Mouse (Mus musculus): ENCODE results near the gene Cd38. TPM values are rescaled to one million over a fixed set of nuclear protein-coding genes. Genes with fewer than 3 reads are reported as not detected.

The Cd38 gene
- polyA plus RNA-seq, 1 experiment from 2014 or later: 1.6 TPM

DNA sequence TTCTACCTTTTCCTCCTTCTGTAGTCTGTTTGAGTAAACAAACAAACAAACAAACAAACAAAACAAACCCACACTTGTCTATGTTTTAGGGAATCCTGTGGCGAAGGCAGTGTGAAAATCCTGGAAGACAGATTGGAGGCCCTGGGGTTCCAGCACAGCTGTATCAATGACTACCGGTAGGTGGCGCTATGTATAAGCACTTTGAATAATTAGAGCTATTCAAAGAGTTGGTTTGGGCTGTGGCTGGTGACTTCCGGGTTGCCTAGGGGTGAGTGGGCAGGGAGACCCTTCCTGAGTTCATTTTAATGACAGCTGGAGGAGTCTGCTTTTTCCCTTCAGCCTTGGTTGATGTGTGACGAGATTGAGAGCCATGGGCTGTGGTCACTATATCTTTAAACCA lies 31.0 kb upstream of the Cd38 start:
- TF ChIP-seq CTCF (IDR thresholded peaks at IDR 0.05): peak; percentile 86
- ATAC-seq (peak; percentile 67), DNase-seq (ENCODE audit: low read depth, low spot score) (no peak)
- in situ Hi-C loops (cut with MboI; ENCODE audit: low pct_unique_long_range_greater_than_20kb): no loop called here
- ChIA-PET POLR2A (interaction anchor here (1.0 to 3.0 kb wide), 3 partner anchors 10 to 82 kb away, joined by 3 to 21 read pairs (median 3); no protein-coding TSS in a partner anchor), CTCF (interaction anchor here (0.6 to 3.7 kb wide), 18 partner anchors 10 to 153 kb away, joined by 3 to 53 read pairs (median 4); partner anchors contain the start of gene Fbxl5)
- no peaks in the 10 kb centered on the region for H3K27me3 ChIP-seq

DNA sequence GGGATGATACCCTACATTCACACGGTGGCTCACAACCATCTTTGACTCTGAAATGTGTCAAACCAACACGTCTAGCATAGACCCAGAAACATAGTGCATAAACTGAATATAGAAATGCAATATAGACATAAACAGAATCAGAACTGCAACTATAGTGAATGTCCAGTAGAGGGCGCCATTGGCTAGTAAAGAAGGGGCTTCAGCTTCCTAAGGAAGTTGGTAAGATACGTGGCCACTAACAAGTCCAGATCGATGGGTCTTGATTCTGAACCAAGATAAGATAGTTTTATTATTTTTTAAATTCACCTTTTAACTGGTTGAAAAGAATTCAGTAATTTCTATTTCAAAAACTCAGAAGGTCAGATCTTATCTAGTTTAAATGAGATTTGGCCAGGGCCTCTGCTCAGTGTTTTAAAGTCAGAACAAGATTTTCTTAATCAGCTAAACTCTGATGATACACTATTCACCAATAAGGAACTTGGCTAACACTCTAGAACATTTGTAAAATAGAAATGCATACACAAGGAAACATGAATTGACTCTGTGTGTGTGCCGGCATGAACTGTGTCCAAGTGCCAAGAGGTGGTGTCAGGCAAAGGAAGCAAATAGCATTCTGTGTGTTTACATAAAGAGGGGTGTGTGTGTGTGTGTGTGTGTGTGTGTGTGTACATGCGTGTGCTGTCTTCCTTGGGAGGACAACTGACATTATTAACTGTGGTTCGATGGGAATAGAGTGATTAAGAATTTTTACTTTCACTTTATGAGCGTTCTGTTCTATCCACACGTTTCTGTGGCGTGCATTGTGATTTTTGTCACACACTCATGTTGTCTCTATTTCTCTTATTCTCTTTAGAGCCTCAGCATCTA lies 27.0 kb upstream of the Cd38 start:
- POLR2A ChIA-PET: interaction anchor here (1.7 kb wide), 1 partner anchor 14 kb away, joined by 3 read pairs; no protein-coding TSS in a partner anchor
- ATAC-seq: no peak
- no peaks in the 10 kb centered on the region for H3K27me3 ChIP-seq
- peak; percentile 72 for TF ChIP-seq CTCF (IDR thresholded peaks at IDR 0.05)
- DNase-seq (ENCODE audit: low read depth, low spot score): peak; percentile 34
- in situ Hi-C loops (cut with MboI; ENCODE audit: low pct_unique_long_range_greater_than_20kb): loop anchor here (5.0 kb wide), 1 partner anchor 151 kb away; no protein-coding TSS in a partner anchor
- CTCF ChIA-PET: interaction anchor here (0.9 to 2.4 kb wide), 10 partner anchors 10 to 149 kb away, joined by 3 to 9 read pairs (median 4); partner anchors contain the start of genes Bst1 and Fbxl5

DNA sequence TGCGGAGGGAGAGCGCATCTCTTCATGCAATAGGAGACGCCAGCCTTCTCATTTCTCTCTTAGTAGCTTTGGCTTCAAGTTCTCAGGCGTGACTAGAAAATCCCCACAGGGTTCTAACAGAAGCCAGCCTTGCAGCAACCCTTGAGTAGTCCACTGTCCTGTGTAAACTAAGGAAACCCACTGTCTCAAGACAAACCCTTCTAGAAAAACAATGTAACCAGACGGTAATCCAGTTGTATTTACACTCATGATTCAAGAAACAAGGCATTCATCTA lies 26.4 kb upstream of the Cd38 start:
- CTCF ChIA-PET: interaction anchor here (0.9 to 2.4 kb wide), 6 partner anchors 9 to 149 kb away, joined by 3 to 9 read pairs (median 5); partner anchors contain the start of gene Fbxl5
- no peak for TF ChIP-seq CTCF (IDR thresholded peaks at IDR 0.05)
- no peaks in the 10 kb centered on the region for H3K27me3 ChIP-seq
- DNase-seq (ENCODE audit: low read depth, low spot score) (no peak), ATAC-seq (no peak)
- in situ Hi-C loops (cut with MboI; ENCODE audit: low pct_unique_long_range_greater_than_20kb): loop anchor here (5.0 kb wide), 1 partner anchor 150 kb away; no protein-coding TSS in a partner anchor
- POLR2A ChIA-PET: no interaction called here

DNA sequence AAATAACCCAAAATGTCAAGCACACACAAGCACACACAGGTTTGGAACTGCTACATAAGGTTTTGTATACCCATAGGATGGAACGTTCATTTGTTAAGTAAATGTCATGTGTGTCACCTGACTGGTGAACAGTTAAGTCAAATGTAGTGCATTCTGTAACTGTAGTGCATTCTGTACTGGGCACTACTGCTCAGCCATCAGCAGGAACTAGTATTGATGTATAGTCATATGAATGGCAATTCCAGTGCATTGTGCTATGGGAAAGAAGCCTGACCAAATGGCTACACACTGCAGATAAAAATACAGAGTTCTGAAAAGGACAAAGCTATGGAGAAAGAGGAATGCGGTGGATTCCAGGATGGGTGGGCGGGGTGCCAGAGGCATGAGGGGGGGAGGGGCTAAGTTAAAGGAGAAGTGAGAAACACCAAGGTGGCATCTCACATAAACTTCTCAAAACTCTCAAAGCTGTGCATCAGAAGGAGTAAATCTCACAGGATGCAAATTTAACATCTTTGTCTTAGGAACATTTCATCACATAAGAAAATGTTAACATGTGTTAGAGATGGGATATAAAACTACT lies 25.7 kb upstream of the Cd38 start:
- ATAC-seq: no peak
- no peak for TF ChIP-seq CTCF (IDR thresholded peaks at IDR 0.05)

DNA sequence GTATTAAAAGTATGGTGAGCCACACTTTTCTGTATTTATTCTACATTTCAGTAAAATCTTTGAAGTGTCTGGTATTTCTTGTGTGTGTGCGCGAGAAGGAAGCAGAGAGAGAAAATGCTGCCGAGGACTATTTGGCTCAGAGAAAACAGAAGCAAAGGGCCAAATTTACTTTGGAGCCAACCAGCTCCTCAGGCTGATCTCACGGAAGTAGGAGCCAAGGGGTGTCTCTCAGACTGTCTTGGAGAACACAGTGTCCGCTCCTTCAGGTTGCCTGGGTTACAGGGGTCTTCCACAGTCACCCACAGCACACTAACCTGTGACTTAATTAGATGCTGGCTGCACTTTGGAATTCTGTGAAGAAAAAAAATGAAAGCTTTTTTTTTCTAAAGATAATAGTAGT lies 23.3 kb upstream of the Cd38 start:
- in situ Hi-C loops (cut with MboI; ENCODE audit: low pct_unique_long_range_greater_than_20kb): no loop called here
- H3K27me3 ChIP-seq: no peaks in the 10 kb centered on the region
- no peak for ATAC-seq
- TF ChIP-seq CTCF (IDR thresholded peaks at IDR 0.05): no peak
- CTCF ChIA-PET: interaction anchor here (1.1 to 4.4 kb wide), 3 partner anchors 7 to 173 kb away, joined by 3 to 18 read pairs (median 8); no protein-coding TSS in a partner anchor
- POLR2A ChIA-PET: interaction anchor here (0.6 to 1.3 kb wide), 5 partner anchors 24 to 183 kb away, joined by 3 to 6 read pairs (median 5); partner anchors contain the start of genes Cc2d2a and Cd38
- DNase-seq (ENCODE audit: low read depth, low spot score): no peak

More for the DNA sequence above, 25.7 kb upstream of the Cd38 start:
- in situ Hi-C loops (cut with MboI; ENCODE audit: low pct_unique_long_range_greater_than_20kb): loop anchor here (5.0 kb wide), 1 partner anchor 150 kb away; no protein-coding TSS in a partner anchor
- no peak for DNase-seq (ENCODE audit: low read depth, low spot score)
- CTCF ChIA-PET: interaction anchor here (1.0 to 1.3 kb wide), 2 partner anchors 50 to 141 kb away, joined by 3 read pairs; no protein-coding TSS in a partner anchor
- POLR2A ChIA-PET: no interaction called here
- H3K27me3 ChIP-seq: no peaks in the 10 kb centered on the region

DNA sequence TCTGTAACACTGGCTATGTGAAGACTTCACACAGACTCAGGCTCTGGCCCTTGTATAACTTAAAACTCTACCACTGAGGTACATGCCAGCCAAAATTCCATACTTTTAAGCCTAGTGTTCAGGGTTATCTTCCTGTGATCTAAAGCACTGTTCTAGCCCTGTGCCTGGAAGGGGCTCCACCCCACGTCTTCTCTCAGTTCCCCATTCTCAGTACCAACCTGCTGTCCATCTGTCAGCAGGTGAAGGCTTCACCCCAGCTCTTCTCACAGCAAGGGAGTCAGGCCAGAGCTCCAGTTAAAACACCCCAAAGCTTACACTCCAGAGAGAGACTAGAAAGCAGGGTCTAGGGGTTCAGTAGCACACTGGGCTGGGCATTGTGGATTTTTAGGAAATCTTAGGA lies 22.7 kb upstream of the Cd38 start:
- DNase-seq (ENCODE audit: low read depth, low spot score): no peak
- ATAC-seq: no peak
- CTCF ChIA-PET: interaction anchor here (1.1 to 4.4 kb wide), 4 partner anchors 8 to 174 kb away, joined by 3 to 18 read pairs (median 6); no protein-coding TSS in a partner anchor
- no peak for TF ChIP-seq CTCF (IDR thresholded peaks at IDR 0.05)
- in situ Hi-C loops (cut with MboI; ENCODE audit: low pct_unique_long_range_greater_than_20kb): no loop called here
- H3K27me3 ChIP-seq: no peaks in the 10 kb centered on the region
- POLR2A ChIA-PET: interaction anchor here (0.6 to 1.3 kb wide), 4 partner anchors 23 to 184 kb away, joined by 3 to 6 read pairs (median 5); partner anchors contain the start of genes Cc2d2a and Cd38

DNA sequence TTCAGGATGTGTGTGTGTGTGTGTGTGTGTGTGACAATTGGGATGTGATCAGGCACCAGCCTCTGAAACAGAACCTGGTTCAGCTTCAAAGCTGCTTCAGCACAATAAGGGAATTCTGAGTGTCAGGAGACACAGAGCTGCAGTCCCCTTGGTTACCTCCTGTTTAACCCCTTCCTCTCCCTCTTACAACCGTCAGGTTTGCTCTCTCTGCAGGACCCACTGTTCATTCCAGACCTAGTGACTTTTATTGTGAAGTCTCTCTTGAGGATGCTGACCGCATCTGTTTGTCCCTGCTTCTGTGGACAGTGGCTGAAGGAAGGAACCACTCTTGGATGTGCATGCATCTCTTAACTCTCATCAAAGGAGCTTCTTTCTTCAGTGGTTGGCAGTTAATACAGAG lies 22.1 kb upstream of the Cd38 start:
- ATAC-seq (no peak), DNase-seq (ENCODE audit: low read depth, low spot score) (no peak)
- TF ChIP-seq CTCF (IDR thresholded peaks at IDR 0.05): no peak
- in situ Hi-C loops (cut with MboI; ENCODE audit: low pct_unique_long_range_greater_than_20kb): no loop called here
- H3K27me3 ChIP-seq: no peaks in the 10 kb centered on the region
- CTCF ChIA-PET: interaction anchor here (1.1 to 4.4 kb wide), 4 partner anchors 9 to 174 kb away, joined by 3 to 18 read pairs (median 6); no protein-coding TSS in a partner anchor
- POLR2A ChIA-PET: no interaction called here

DNA sequence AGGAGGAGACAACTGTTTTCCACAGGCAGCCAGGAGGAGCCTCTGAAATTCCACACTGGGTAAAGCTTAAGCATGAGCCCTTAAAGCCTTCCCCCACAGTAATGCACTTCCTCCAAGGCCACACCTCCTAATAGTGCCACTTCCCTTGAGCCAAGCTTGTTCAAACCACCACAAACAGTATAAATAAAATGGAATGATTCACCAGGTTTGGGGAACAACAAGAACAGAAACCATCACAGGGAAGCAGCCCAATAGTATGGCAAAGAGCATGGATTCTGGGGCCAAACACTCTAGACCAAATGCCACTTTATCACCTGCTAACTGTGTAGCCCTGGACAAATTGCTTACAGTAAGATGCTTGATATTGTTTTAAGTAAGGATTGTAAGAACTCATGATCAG lies 20.8 kb upstream of the Cd38 start:
- in situ Hi-C loops (cut with MboI; ENCODE audit: low pct_unique_long_range_greater_than_20kb): no loop called here
- ChIA-PET POLR2A (interaction anchor here (0.6 to 1.1 kb wide), 3 partner anchors 8 to 174 kb away, joined by 3 read pairs; no protein-coding TSS in a partner anchor), CTCF (interaction anchor here (1.3 to 4.4 kb wide), 3 partner anchors 10 to 46 kb away, joined by 4 to 18 read pairs (median 5); no protein-coding TSS in a partner anchor)
- no peak for TF ChIP-seq CTCF (IDR thresholded peaks at IDR 0.05)
- no peaks in the 10 kb centered on the region for H3K27me3 ChIP-seq
- no peak for ATAC-seq
- no peak for DNase-seq (ENCODE audit: low read depth, low spot score)

DNA sequence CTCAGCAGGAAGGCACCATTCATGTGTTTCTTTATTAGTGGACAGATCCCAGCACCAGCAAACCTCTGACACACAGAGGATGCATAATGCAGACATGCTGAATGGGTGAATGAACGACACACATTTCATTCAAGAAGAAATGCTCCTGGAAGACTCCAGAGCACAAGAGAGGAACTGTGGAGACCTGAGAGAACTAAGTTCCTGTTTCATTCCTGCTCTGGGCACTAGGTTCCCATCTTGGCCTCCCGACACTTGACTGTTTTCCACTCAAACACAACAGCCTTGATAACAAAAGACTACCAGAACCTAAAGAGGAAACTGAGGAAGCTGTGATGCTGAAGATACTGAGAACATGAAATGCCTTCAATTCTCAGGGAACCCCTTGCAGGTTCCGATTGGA lies 20.1 kb upstream of the Cd38 start:
- ChIA-PET CTCF (interaction anchor here (4.4 kb wide), 1 partner anchor 11 kb away, joined by 18 read pairs; no protein-coding TSS in a partner anchor), POLR2A (no interaction called here)
- H3K27me3 ChIP-seq: no peaks in the 10 kb centered on the region
- DNase-seq (ENCODE audit: low read depth, low spot score): no peak
- TF ChIP-seq CTCF (IDR thresholded peaks at IDR 0.05): no peak
- in situ Hi-C loops (cut with MboI; ENCODE audit: low pct_unique_long_range_greater_than_20kb): no loop called here
- no peak for ATAC-seq

All from Patski (cell line).